In the genomic region with DNA sequence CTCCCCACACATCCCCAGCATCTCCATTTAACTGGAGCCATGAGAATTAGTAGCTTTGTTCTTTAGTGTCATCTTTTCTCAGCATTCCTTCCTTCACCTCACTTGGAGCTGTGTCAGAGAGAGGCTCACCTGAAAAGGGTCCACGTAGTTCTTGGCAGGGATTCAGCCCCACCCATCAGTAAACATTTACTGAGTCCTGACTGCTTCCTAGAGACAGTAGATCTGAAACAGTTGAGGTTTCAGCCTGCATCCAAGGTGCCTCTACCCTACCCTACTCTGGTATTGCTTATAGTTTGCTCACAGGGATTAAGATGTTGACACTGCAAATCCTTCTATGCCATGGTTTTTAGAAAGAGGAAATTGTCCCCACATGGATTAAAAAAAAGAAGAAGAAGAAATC, we compare ENCODE assay signal across 18 mouse cellular contexts. TPM values are rescaled to one million over a fixed set of nuclear protein-coding genes. Genes with fewer than 3 reads are reported as not detected.
A peak's percentile ranks its signal among the peaks of the same experiment; 100 is the strongest.
DNase-seq lines count a peak whose midpoint lies in the region; ATAC-seq and TF ChIP-seq lines count a peak whose summit lies in the region.
"Had no signal": no experiment of that assay in that cellular context is flagged by ENCODE, and none has a peak within 500 bp of the region (broad histone marks: within the 10 kb centered on the region; RNA-seq: fewer than 3 reads in every experiment).

No protein-coding gene starts in this region.

- no peak overlapping the region for H3K4me2 ChIP-seq in forebrain, postnatal 0 days (ENCODE audit: low read depth)
- no peak overlapping the region for H3K4me2 ChIP-seq in hindbrain, embryonic 11.5 days (replicated peaks; ENCODE audit: low read depth, low read length)
- no peak overlapping the region for H3K4me2 ChIP-seq in midbrain, embryonic 14.5 days (ENCODE audit: low read length)
- H3K4me2 ChIP-seq: forebrain, embryonic 15.5 days; heart, embryonic 13.5 days; midbrain, embryonic 13.5 days had no signal

- 24% methylated on average over 1 of the region's 1 CpGs for WGBS in large intestine, adult 2 months
- WGBS in forebrain, postnatal 0 days: 56% methylated on average over 1 of the region's 1 CpGs
- WGBS in hindbrain, embryonic 11.5 days: 95% methylated on average over 1 of the region's 1 CpGs
- 85% methylated on average over 1 of the region's 1 CpGs for WGBS in midbrain, embryonic 14.5 days

- no peaks in the 10 kb centered on the region for H3K4me1 ChIP-seq in forebrain, postnatal 0 days (ENCODE audit: insufficient read depth)
- no peaks in the 10 kb centered on the region for H3K4me1 ChIP-seq in hindbrain, embryonic 11.5 days (replicated peaks; ENCODE audit: control insufficient read depth, insufficient read depth, low read length)
- no peaks in the 10 kb centered on the region for H3K4me1 ChIP-seq in midbrain, embryonic 14.5 days (ENCODE audit: control insufficient read depth, insufficient read depth, low read length)
- H3K4me1 ChIP-seq: forebrain, embryonic 15.5 days; hindbrain, embryonic 10.5 days; midbrain, embryonic 13.5 days had no signal

- H3K27ac ChIP-seq in forebrain, postnatal 0 days (ENCODE audit: low read depth, low read length): no peak overlapping the region
- no peak overlapping the region for H3K27ac ChIP-seq in hindbrain, embryonic 11.5 days (ENCODE audit: low read depth, low read length)
- H3K27ac ChIP-seq in midbrain, embryonic 14.5 days (replicated peaks; ENCODE audit: low read depth, low read length): no peak overlapping the region
- H3K27ac ChIP-seq: forebrain, embryonic 15.5 days; heart, embryonic 13.5 days; hindbrain, embryonic 10.5 days; limb, embryonic 10.5 days; liver, embryonic 14.5 days; midbrain, embryonic 13.5 days had no signal

- 0 out of 2 replicates have a peak, but pooled peaks cover 9% of the 10 kb centered on the region for H3K36me3 ChIP-seq in forebrain, postnatal 0 days (ENCODE audit: insufficient read depth)
- H3K36me3 ChIP-seq in hindbrain, embryonic 11.5 days (ENCODE audit: control insufficient read depth, insufficient read depth, low read length): no peaks in the 10 kb centered on the region
- H3K36me3 ChIP-seq in midbrain, embryonic 14.5 days (ENCODE audit: control insufficient read depth, insufficient read depth, low read length): no peaks in the 10 kb centered on the region

- no peaks in the 10 kb centered on the region for H3K27me3 ChIP-seq in forebrain, postnatal 0 days (ENCODE audit: insufficient read depth, low read length)
- H3K27me3 ChIP-seq in hindbrain, embryonic 11.5 days (ENCODE audit: control insufficient read depth, insufficient read depth, low read length): no peaks in the 10 kb centered on the region
- H3K27me3 ChIP-seq in midbrain, embryonic 14.5 days (ENCODE audit: control insufficient read depth, insufficient read depth, low read length): no peaks in the 10 kb centered on the region
- H3K27me3 ChIP-seq: forebrain, embryonic 15.5 days; heart, embryonic 13.5 days; midbrain, embryonic 13.5 days had no signal

- peak; percentile 34; the same call in 1 of the 2 replicates for ATAC-seq in megakaryocyte, adult 5-6 weeks (ENCODE audit: poor library complexity, severe bottlenecking)
- no peak for ATAC-seq in forebrain, postnatal 0 days
- ATAC-seq in hindbrain, embryonic 11.5 days (ENCODE audit: low FRiP score): no peak
- no peak for ATAC-seq in midbrain, embryonic 14.5 days (ENCODE audit: low FRiP score, low TSS enrichment)
- ATAC-seq: activated CD4-positive, CD25-positive, alpha-beta regulatory T cell, adult 4 months; forebrain, embryonic 15.5 days; midbrain, embryonic 13.5 days had no signal

- no peaks in the 10 kb centered on the region for H3K9me3 ChIP-seq in forebrain, postnatal 0 days (ENCODE audit: low read length)
- H3K9me3 ChIP-seq in hindbrain, embryonic 11.5 days (ENCODE audit: control insufficient read depth, low read length): no peaks in the 10 kb centered on the region
- no peaks in the 10 kb centered on the region for H3K9me3 ChIP-seq in midbrain, embryonic 14.5 days (ENCODE audit: control insufficient read depth, low read length)
- H3K9me3 ChIP-seq: forebrain, embryonic 15.5 days; heart, embryonic 13.5 days; hindbrain, embryonic 10.5 days; limb, embryonic 10.5 days; midbrain, embryonic 13.5 days had no signal

- TF ChIP-seq CTCF in forebrain, postnatal 0 days (IDR thresholded peaks at IDR 0.05; ENCODE audit: low read depth): no peak

- peak; percentile 38 for DNase-seq in urinary bladder, postnatal 14 days (ENCODE audit: low spot score)
- DNase-seq in urinary bladder, adult 18-20 months (ENCODE audit: low spot score in 2 of 2): no peak
- peak; percentile 76 for DNase-seq in large intestine, adult 2 months (ENCODE audit: low read depth, low spot score)
- no peak for DNase-seq in forebrain, postnatal 0 days
- no peak for DNase-seq in hindbrain, embryonic 11.5 days (ENCODE audit: low spot score)
- DNase-seq in midbrain, embryonic 14.5 days: no peak
- DNase-seq: cerebellum, adult 2 months; gastrocnemius, postnatal 14 days; right cerebral cortex, postnatal 4 days; thymus, postnatal 4 days had no signal

- H3K4me3 ChIP-seq in forebrain, postnatal 0 days (ENCODE audit: low read depth, low read length): no peak overlapping the region
- H3K4me3 ChIP-seq in hindbrain, embryonic 11.5 days (ENCODE audit: low read depth, low read length): no peak overlapping the region
- no peak overlapping the region for H3K4me3 ChIP-seq in midbrain, embryonic 14.5 days (replicated peaks; ENCODE audit: low read depth, low read length)
- H3K4me3 ChIP-seq: forebrain, embryonic 15.5 days; heart, embryonic 13.5 days; hindbrain, embryonic 10.5 days; limb, embryonic 10.5 days; midbrain, embryonic 13.5 days had no signal

- H3K9ac ChIP-seq in forebrain, postnatal 0 days: no peak overlapping the region
- no peak overlapping the region for H3K9ac ChIP-seq in hindbrain, embryonic 11.5 days (ENCODE audit: low read depth, low read length)
- no peak overlapping the region for H3K9ac ChIP-seq in midbrain, embryonic 14.5 days (replicated peaks; ENCODE audit: low read length)
- H3K9ac ChIP-seq: forebrain, embryonic 15.5 days; heart, embryonic 13.5 days; liver, embryonic 14.5 days; midbrain, embryonic 13.5 days had no signal

RNA-seq across cellular contexts. Expression of a gene that starts 43.6 kb away (rescaled TPM):
- 11.6 and 18.2 TPM in 2 replicates for polyA plus RNA-seq in large intestine, adult 2 months (2012; rRNA removed)
- 15.9 and 17.2 TPM in 2 replicates for total RNA-seq in megakaryocyte, adult 5-6 weeks (2015)
- total RNA-seq in megakaryocyte, adult 5-6 weeks (2017): 14.4 and 19.0 TPM in 2 replicates
- 30.4 and 42.9 TPM in 2 replicates for total RNA-seq in forebrain, postnatal 0 days (2014; rRNA removed)
- 5.4 and 9.3 TPM in 2 replicates for polyA plus RNA-seq in forebrain, postnatal 0 days (2015; fragmentation: Nextera tagmentation; extraction: Ambion mirVana)
- polyA plus RNA-seq in hindbrain, embryonic 11.5 days (2014; fragmentation: Nextera tagmentation; extraction: Ambion mirVana): 8.3 and 11.5 TPM in 2 replicates
- 18.3 and 21.4 TPM in 2 replicates for polyA plus RNA-seq in midbrain, embryonic 14.5 days (2014; fragmentation: Nextera tagmentation; extraction: Ambion mirVana)

Comparison
In these comparisons a context has a peak if more than half of its experiments do, and no peak if none do; other contexts are left out.
1. DNase-seq: peak in urinary bladder, postnatal 14 days (single experiment) and large intestine, adult 2 months (single experiment); none in urinary bladder, adult 18-20 months (0 of 2), forebrain, postnatal 0 days (single experiment), hindbrain, embryonic 11.5 days (single experiment) and midbrain, embryonic 14.5 days (single experiment).